Mouse (Mus musculus) lung, embryonic 14.5 days (tissue): Measurements from ENCODE around the gene Cavin2. TPM values are rescaled to one million over a fixed set of nuclear protein-coding genes. Genes with fewer than 3 reads are reported as not detected.

ENCODE experiments used
- ATAC-seq: fragments of 200-750 bp; cut with Nextera tagmentation; 2 replicates; pipeline ENCODE4 v1.8.0; 2017; ENCODE audit warnings: mild to moderate bottlenecking, moderate TSS enrichment, moderate library complexity; ENCODE audit not compliant: insufficient read depth
- DNase-seq: peaks from one replicate; pipeline ENCODE4 v3.0.0-alpha.2; 2015
- H3K27ac ChIP-seq: fragments of 300-500 bp; sonication (generic); 2 replicates; pipeline ENCODE4 v1.5.1; 2014; ENCODE audit warnings: low read depth, mild to moderate bottlenecking, moderate library complexity
- H3K27me3 ChIP-seq: fragments of 300-500 bp; sonication (generic); 2 replicates; pipeline ENCODE4 v1.6.1; 2014; ENCODE audit warnings: low read length, control low read depth; ENCODE audit not compliant: insufficient read depth
- H3K36me3 ChIP-seq: fragments of 300-500 bp; sonication (generic); 2 replicates; pipeline ENCODE4 v1.6.1; 2014; ENCODE audit warnings: control low read depth; ENCODE audit not compliant: insufficient read depth
- H3K4me1 ChIP-seq: fragments of 300-500 bp; sonication (generic); 2 replicates; pipeline ENCODE4 v1.6.1; 2014; ENCODE audit warnings: antibody characterized with exemption, control low read depth; ENCODE audit not compliant: insufficient read depth
- H3K4me2 ChIP-seq: fragments of 300-500 bp; sonication (generic); 2 replicates; pipeline ENCODE4 v1.6.1; 2014; ENCODE audit warnings: mild to moderate bottlenecking
- H3K4me3 ChIP-seq: fragments of 300-500 bp; sonication (generic); 2 replicates; pipeline ENCODE4 v1.5.1; 2014; ENCODE audit warnings: low read depth, low read length
- H3K9ac ChIP-seq: fragments of 300-500 bp; sonication (generic); 2 replicates; pipeline ENCODE4 v1.6.1; 2014
- H3K9me3 ChIP-seq: fragments of 300-500 bp; sonication (generic); 2 replicates; pipeline ENCODE4 v1.6.1; 2016; ENCODE audit warnings: low read depth, low read length, control low read depth
- CTCF ChIP-seq: IDR thresholded peaks from 2 replicates; pipeline ENCODE4 v1.5.1; 2016; ENCODE audit warnings: antibody characterized with exemption, low read depth
- WGBS: fragments of 180-500 bp; shearing (Covaris S2); extraction: QIAGEN DNeasy Blood & Tissue Kit; methylation state at CpG from one replicate; pipeline ENCODE4 v1.1.7; 2014; 5-methylcytosine and 5-hydroxymethylcytosine counted together
- polyA plus RNA-seq: library from polyadenylated mRNA; unstranded; fragments of >200 nt; fragmentation: Nextera tagmentation; extraction: Ambion mirVana; gene quantifications from 2 replicates; pipeline ENCODE4 v1.2.1, GENCODE M21; 2014

The Cavin2 gene
- polyA plus RNA-seq, 1 experiment from 2014 or later = 116 TPM

DNA sequence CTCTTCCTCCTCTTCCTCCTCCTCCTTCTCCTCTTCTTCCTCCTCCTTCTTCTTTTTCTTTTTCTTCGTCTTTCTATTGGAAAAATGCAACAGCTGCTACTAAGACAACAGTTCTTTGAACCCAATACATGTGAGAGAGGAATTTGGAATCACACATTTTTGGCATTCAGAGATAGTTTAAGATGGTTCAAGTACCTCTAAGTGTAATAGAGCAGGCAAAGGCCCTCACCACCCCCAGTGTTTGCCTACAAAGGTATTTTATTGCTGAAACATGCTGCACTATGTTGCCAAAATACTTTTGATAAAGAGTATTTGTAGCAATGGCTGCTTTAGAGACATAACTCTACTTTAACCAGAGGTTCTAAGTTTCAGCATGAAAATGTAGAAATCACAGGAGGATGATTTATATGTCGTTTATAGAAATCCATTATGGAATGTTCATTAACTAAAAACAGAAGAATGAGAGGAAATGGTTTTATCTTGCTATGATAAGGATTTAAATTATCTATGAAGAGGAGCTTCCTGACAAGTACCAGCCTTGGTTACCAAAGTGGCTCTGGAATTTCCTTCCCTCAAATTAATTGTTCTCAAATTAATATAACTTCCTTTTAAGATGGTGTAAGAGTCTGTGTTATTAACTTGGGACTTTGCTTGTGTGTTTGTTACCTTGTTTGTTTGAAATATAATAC, 10.9 kb upstream of the Cavin2 start:
- Histone ChIP-seq H3K4me1 (peaks cover 3% of the 10 kb centered on the region; the same call in 1 of the 2 replicates), H3K27ac (no peak overlapping the region), H3K4me2 (no peak overlapping the region), H3K27me3 (no peaks in the 10 kb centered on the region), H3K9me3 (no peaks in the 10 kb centered on the region), H3K9ac (no peak overlapping the region), H3K4me3 (no peak overlapping the region), H3K36me3 (no peaks in the 10 kb centered on the region)
- WGBS = 44% methylated on average over 2 of the region's 2 CpGs
- TF ChIP-seq CTCF = no peak
- DNase-seq = peak; percentile 25
- ATAC-seq = peak; percentile 47; the same call in 1 of the 2 replicates

DNA sequence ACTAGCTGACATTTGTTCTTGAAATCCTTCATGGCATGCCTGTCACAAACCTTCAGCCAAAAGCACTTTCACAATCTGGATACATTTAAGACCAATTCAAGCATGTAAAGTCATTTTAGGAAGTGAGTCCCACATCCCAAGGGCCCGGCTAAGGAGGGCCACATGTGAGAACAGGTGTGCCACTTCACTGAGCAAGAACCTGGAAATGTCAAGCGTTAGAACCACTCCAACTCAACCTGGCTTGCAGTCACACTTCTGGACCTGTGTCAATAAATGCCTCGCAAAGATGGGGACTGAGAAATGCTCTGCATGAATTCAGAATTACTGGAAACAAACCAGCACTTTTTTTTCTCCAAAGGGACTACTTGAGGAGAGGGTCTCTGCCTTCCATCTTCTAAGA, 725 bp upstream of the Cavin2 start:
- TF ChIP-seq CTCF = no peak
- H3K4me3 ChIP-seq = 0 out of 2 replicates have a peak overlapping the region, but pooled peaks have one; percentile 46
- H3K27ac ChIP-seq = peak overlapping the region; percentile 93

GRCm38 (mm10) chr1:51289620-51290445, 907 bp downstream of the Cavin2 start:
- H3K9ac ChIP-seq = peak overlapping the region; percentile 63
- no peaks in the 10 kb centered on the region for H3K27me3 ChIP-seq
- peak overlapping the region; percentile 72 for H3K4me2 ChIP-seq
- WGBS = 55% methylated on average over 17 of the region's 17 CpGs
- TF ChIP-seq CTCF = no peak
- H3K4me3 ChIP-seq = peak overlapping the region; percentile 46
- no peaks in the 10 kb centered on the region for H3K36me3 ChIP-seq
- H3K27ac ChIP-seq = peak overlapping the region; percentile 93
- peak; percentile 30; the same call in 1 of the 2 replicates for ATAC-seq
- DNase-seq = peak; percentile 55
- H3K9me3 ChIP-seq = no peaks in the 10 kb centered on the region
- H3K4me1 ChIP-seq = peaks cover 8% of the 10 kb centered on the region; the same call in 1 of the 2 replicates

More for the DNA sequence above, 725 bp upstream of the Cavin2 start:
- Histone ChIP-seq H3K4me1 (peaks cover 8% of the 10 kb centered on the region; the same call in 1 of the 2 replicates), H3K9ac (no peak overlapping the region), H3K27me3 (no peaks in the 10 kb centered on the region), H3K9me3 (no peaks in the 10 kb centered on the region), H3K36me3 (no peaks in the 10 kb centered on the region), H3K4me2 (peak overlapping the region; percentile 72)
- 37% methylated on average over 3 of the region's 3 CpGs for WGBS
- DNase-seq (peak; percentile 38), ATAC-seq (peak; percentile 18; the same call in 1 of the 2 replicates)

- Histone ChIP-seq H3K4me3 (peak overlapping the region; percentile 46), H3K9ac (peak overlapping the region; percentile 63), H3K9me3 (no peaks in the 10 kb centered on the region), H3K27ac (peak overlapping the region; percentile 93), H3K27me3 (no peaks in the 10 kb centered on the region), H3K4me2 (peak overlapping the region; percentile 72), H3K36me3 (no peaks in the 10 kb centered on the region), H3K4me1 (peaks cover 8% of the 10 kb centered on the region; the same call in 1 of the 2 replicates)
- peak; percentile 77 for DNase-seq
- WGBS = 30% methylated on average over 4 of the region's 4 CpGs
- TF ChIP-seq CTCF = no peak
- ATAC-seq = no peak
Observed at GRCm38 (mm10) chr1:51290634-51291033, 1.7 kb downstream of the Cavin2 start.

GRCm38 (mm10) chr1:51292348-51292747, 3.4 kb downstream of the Cavin2 start:
- Histone ChIP-seq H3K9ac (peak overlapping the region; percentile 6; the same call in 1 of the 2 replicates), H3K27ac (no peak overlapping the region), H3K9me3 (no peaks in the 10 kb centered on the region), H3K27me3 (no peaks in the 10 kb centered on the region), H3K4me1 (peaks cover 8% of the 10 kb centered on the region; the same call in 1 of the 2 replicates), H3K36me3 (no peaks in the 10 kb centered on the region), H3K4me3 (peak overlapping the region; percentile 21), H3K4me2 (peak overlapping the region; percentile 72)
- TF ChIP-seq CTCF = no peak
- DNase-seq (no peak), ATAC-seq (no peak)
- 67% methylated on average over 4 of the region's 4 CpGs for WGBS

GRCm38 (mm10) chr1:51300295-51300930, 11.5 kb downstream of the Cavin2 start:
- Histone ChIP-seq H3K9me3 (no peaks in the 10 kb centered on the region), H3K4me1 (no peaks in the 10 kb centered on the region), H3K27ac (no peak overlapping the region), H3K9ac (no peak overlapping the region), H3K36me3 (peaks cover 19% of the 10 kb centered on the region), H3K4me2 (no peak overlapping the region), H3K27me3 (no peaks in the 10 kb centered on the region), H3K4me3 (no peak overlapping the region)
- no peak for TF ChIP-seq CTCF
- DNase-seq (no peak), ATAC-seq (no peak)
- WGBS = 72% methylated on average over 11 of the region's 11 CpGs
